Mouse (Mus musculus): ENCODE measurements around the gene Tnfsf13. TPM values are rescaled to one million over a fixed set of nuclear protein-coding genes. Genes with fewer than 3 reads are reported as not detected.
"Not testable (repeated sequence)": the region's sequence is repeated elsewhere in the genome, so short reads cannot be mapped to it uniquely, and the experiment has no call there.

The Tnfsf13 gene
- 0.74 and 0.77 TPM in 2 replicates for polyA plus RNA-seq (2015; fragmentation: Nextera tagmentation; extraction: Ambion mirVana)

- peak within 1 kb of the TSS; percentile 36 for H3K9ac ChIP-seq
- no peak for ATAC-seq (ENCODE audit: low read depth)
- H3K27ac ChIP-seq (replicated peaks): peak within 1 kb of the TSS; percentile 74
- no peaks in the 10 kb centered on the region for H3K36me3 ChIP-seq
- H3K4me1 ChIP-seq (replicated peaks): peaks cover 33% of the 10 kb centered on the region
- H3K27me3 ChIP-seq: no peaks in the 10 kb centered on the region
- WGBS: 63% methylated on average over 10 of the region's 10 CpGs
- H3K9me3 ChIP-seq: no peaks in the 10 kb centered on the region
- H3K4me2 ChIP-seq: no peak within 1 kb of the TSS
- no peak within 1 kb of the TSS for H3K4me3 ChIP-seq
Observed at GRCm38 (mm10) chr11:69685526-69686148, at the start of gene Tnfsf13. TSS of gene Tnfsf13 (minus strand) at chr11:69685784.

- peaks cover 31% of the 10 kb centered on the region for H3K36me3 ChIP-seq
- not testable (repeated sequence) for H3K9me3 ChIP-seq; H3K27ac ChIP-seq (replicated peaks); H3K27me3 ChIP-seq; H3K4me3 ChIP-seq; H3K4me1 ChIP-seq (replicated peaks); ATAC-seq (ENCODE audit: low read depth); H3K9ac ChIP-seq; H3K4me2 ChIP-seq
- 76% methylated on average over 3 of the region's 3 CpGs for WGBS
Observed at GRCm38 (mm10) chr11:69731408-69731807, 45.8 kb upstream of the Tnfsf13 start.

GRCm38 (mm10) chr11:69729063-69729462 is 43.5 kb upstream of the Tnfsf13 start:
- no peak overlapping the region for H3K27ac ChIP-seq (replicated peaks)
- no peaks in the 10 kb centered on the region for H3K4me1 ChIP-seq (replicated peaks)
- H3K4me3 ChIP-seq: no peak overlapping the region
- H3K9me3 ChIP-seq: no peaks in the 10 kb centered on the region
- WGBS: 11% methylated on average over 3 of the region's 3 CpGs
- peaks cover 8% of the 10 kb centered on the region for H3K36me3 ChIP-seq
- no peak overlapping the region for H3K9ac ChIP-seq
- no peak overlapping the region for H3K4me2 ChIP-seq
- no peaks in the 10 kb centered on the region for H3K27me3 ChIP-seq
- no peak for ATAC-seq (ENCODE audit: low read depth)

GRCm38 (mm10) chr11:69725951-69726350 is 40.4 kb upstream of the Tnfsf13 start:
- 34% methylated on average over 5 of the region's 5 CpGs for WGBS
- Histone ChIP-seq H3K9me3 (no peaks in the 10 kb centered on the region), H3K4me2 (no peak overlapping the region), H3K4me1 (replicated peaks) (no peaks in the 10 kb centered on the region), H3K36me3 (no peaks in the 10 kb centered on the region), H3K9ac (no peak overlapping the region), H3K4me3 (no peak overlapping the region), H3K27ac (replicated peaks) (no peak overlapping the region), H3K27me3 (no peaks in the 10 kb centered on the region)
- ATAC-seq (ENCODE audit: low read depth): no peak

GRCm38 (mm10) chr11:69723074-69723473 is 37.5 kb upstream of the Tnfsf13 start:
- H3K4me3 ChIP-seq: no peak overlapping the region
- no peaks in the 10 kb centered on the region for H3K36me3 ChIP-seq
- H3K4me2 ChIP-seq: no peak overlapping the region
- H3K9ac ChIP-seq: no peak overlapping the region
- 50% methylated on average over 2 of the region's 2 CpGs for WGBS
- ATAC-seq (ENCODE audit: low read depth): no peak
- H3K4me1 ChIP-seq (replicated peaks): no peaks in the 10 kb centered on the region
- H3K9me3 ChIP-seq: no peaks in the 10 kb centered on the region
- no peaks in the 10 kb centered on the region for H3K27me3 ChIP-seq
- H3K27ac ChIP-seq (replicated peaks): no peak overlapping the region

GRCm38 (mm10) chr11:69720852-69721251 is 35.3 kb upstream of the Tnfsf13 start:
- H3K27me3 ChIP-seq: no peaks in the 10 kb centered on the region

GRCm38 (mm10) chr11:69719423-69719822 is 33.8 kb upstream of the Tnfsf13 start:
- WGBS: 69% methylated on average over 6 of the region's 6 CpGs
- Histone ChIP-seq H3K4me2 (no peak overlapping the region), H3K4me1 (replicated peaks) (no peaks in the 10 kb centered on the region), H3K9ac (no peak overlapping the region), H3K4me3 (no peak overlapping the region), H3K9me3 (no peaks in the 10 kb centered on the region), H3K27ac (replicated peaks) (no peak overlapping the region), H3K36me3 (no peaks in the 10 kb centered on the region), H3K27me3 (no peaks in the 10 kb centered on the region)
- no peak for ATAC-seq (ENCODE audit: low read depth)

More at GRCm38 (mm10) chr11:69720852-69721251, 35.3 kb upstream of the Tnfsf13 start:
- Histone ChIP-seq H3K4me1 (replicated peaks) (no peaks in the 10 kb centered on the region), H3K9me3 (no peaks in the 10 kb centered on the region), H3K9ac (no peak overlapping the region), H3K36me3 (no peaks in the 10 kb centered on the region), H3K27ac (replicated peaks) (no peak overlapping the region), H3K4me3 (no peak overlapping the region), H3K4me2 (no peak overlapping the region)
- 87% methylated on average over 6 of the region's 6 CpGs for WGBS
- no peak for ATAC-seq (ENCODE audit: low read depth)

- no peaks in the 10 kb centered on the region for H3K4me1 ChIP-seq (replicated peaks)
- no peaks in the 10 kb centered on the region for H3K36me3 ChIP-seq
- ATAC-seq (ENCODE audit: low read depth): no peak
- H3K27ac ChIP-seq (replicated peaks): no peak overlapping the region
- H3K4me3 ChIP-seq: no peak overlapping the region
- H3K4me2 ChIP-seq: no peak overlapping the region
- H3K27me3 ChIP-seq: no peaks in the 10 kb centered on the region
- H3K9me3 ChIP-seq: no peaks in the 10 kb centered on the region
- no peak overlapping the region for H3K9ac ChIP-seq
- WGBS: 27% methylated on average over 15 of the region's 15 CpGs
Observed at GRCm38 (mm10) chr11:69718661-69719060, 33.1 kb upstream of the Tnfsf13 start.

GRCm38 (mm10) chr11:69716953-69717352 is 31.4 kb upstream of the Tnfsf13 start:
- no peak for ATAC-seq (ENCODE audit: low read depth)

GRCm38 (mm10) chr11:69715929-69716328 is 30.3 kb upstream of the Tnfsf13 start:
- H3K4me3 ChIP-seq: no peak overlapping the region
- no peaks in the 10 kb centered on the region for H3K4me1 ChIP-seq (replicated peaks)
- no peaks in the 10 kb centered on the region for H3K36me3 ChIP-seq
- H3K9ac ChIP-seq: no peak overlapping the region
- H3K9me3 ChIP-seq: no peaks in the 10 kb centered on the region
- 23% methylated on average over 5 of the region's 5 CpGs for WGBS
- H3K4me2 ChIP-seq: no peak overlapping the region
- H3K27ac ChIP-seq (replicated peaks): no peak overlapping the region
- H3K27me3 ChIP-seq: no peaks in the 10 kb centered on the region
- ATAC-seq (ENCODE audit: low read depth): no peak

More at GRCm38 (mm10) chr11:69716953-69717352, 31.4 kb upstream of the Tnfsf13 start:
- no peaks in the 10 kb centered on the region for H3K27me3 ChIP-seq
- no peak overlapping the region for H3K27ac ChIP-seq (replicated peaks)
- no peaks in the 10 kb centered on the region for H3K4me1 ChIP-seq (replicated peaks)
- no peak overlapping the region for H3K9ac ChIP-seq
- no peaks in the 10 kb centered on the region for H3K36me3 ChIP-seq
- 68% methylated on average over 4 of the region's 4 CpGs for WGBS
- H3K4me3 ChIP-seq: no peak overlapping the region
- H3K9me3 ChIP-seq: no peaks in the 10 kb centered on the region
- no peak overlapping the region for H3K4me2 ChIP-seq

GRCm38 (mm10) chr11:69715482-69715881 is 29.9 kb upstream of the Tnfsf13 start:
- 50% methylated on average over 9 of the region's 9 CpGs for WGBS

GRCm38 (mm10) chr11:69714636-69715329 is 29.2 kb upstream of the Tnfsf13 start:
- H3K4me2 ChIP-seq: no peak overlapping the region
- 81% methylated on average over 18 of the region's 18 CpGs for WGBS
- H3K27ac ChIP-seq (replicated peaks): no peak overlapping the region
- H3K4me1 ChIP-seq (replicated peaks): no peaks in the 10 kb centered on the region
- H3K9ac ChIP-seq: no peak overlapping the region
- ATAC-seq (ENCODE audit: low read depth): no peak
- H3K27me3 ChIP-seq: no peaks in the 10 kb centered on the region
- no peaks in the 10 kb centered on the region for H3K36me3 ChIP-seq
- no peaks in the 10 kb centered on the region for H3K9me3 ChIP-seq
- no peak overlapping the region for H3K4me3 ChIP-seq

More at GRCm38 (mm10) chr11:69715482-69715881, 29.9 kb upstream of the Tnfsf13 start:
- H3K4me3 ChIP-seq: no peak overlapping the region
- no peak for ATAC-seq (ENCODE audit: low read depth)
- H3K36me3 ChIP-seq: no peaks in the 10 kb centered on the region
- no peak overlapping the region for H3K4me2 ChIP-seq
- no peaks in the 10 kb centered on the region for H3K27me3 ChIP-seq
- no peak overlapping the region for H3K27ac ChIP-seq (replicated peaks)
- no peaks in the 10 kb centered on the region for H3K9me3 ChIP-seq
- no peaks in the 10 kb centered on the region for H3K4me1 ChIP-seq (replicated peaks)
- no peak overlapping the region for H3K9ac ChIP-seq

Data from neural tube, embryonic 13.5 days (tissue).